Mouse (Mus musculus) kidney, postnatal 36 days (tissue): ENCODE results near the gene Erf.

Source experiments
- DNase-seq, 2 experiments: peaks; one replicate each; pipeline ENCODE4 v3.0.0; 2021 to 2022; ENCODE audit warnings: mixed read lengths in 2 of 2

Gene Erf

DNA sequence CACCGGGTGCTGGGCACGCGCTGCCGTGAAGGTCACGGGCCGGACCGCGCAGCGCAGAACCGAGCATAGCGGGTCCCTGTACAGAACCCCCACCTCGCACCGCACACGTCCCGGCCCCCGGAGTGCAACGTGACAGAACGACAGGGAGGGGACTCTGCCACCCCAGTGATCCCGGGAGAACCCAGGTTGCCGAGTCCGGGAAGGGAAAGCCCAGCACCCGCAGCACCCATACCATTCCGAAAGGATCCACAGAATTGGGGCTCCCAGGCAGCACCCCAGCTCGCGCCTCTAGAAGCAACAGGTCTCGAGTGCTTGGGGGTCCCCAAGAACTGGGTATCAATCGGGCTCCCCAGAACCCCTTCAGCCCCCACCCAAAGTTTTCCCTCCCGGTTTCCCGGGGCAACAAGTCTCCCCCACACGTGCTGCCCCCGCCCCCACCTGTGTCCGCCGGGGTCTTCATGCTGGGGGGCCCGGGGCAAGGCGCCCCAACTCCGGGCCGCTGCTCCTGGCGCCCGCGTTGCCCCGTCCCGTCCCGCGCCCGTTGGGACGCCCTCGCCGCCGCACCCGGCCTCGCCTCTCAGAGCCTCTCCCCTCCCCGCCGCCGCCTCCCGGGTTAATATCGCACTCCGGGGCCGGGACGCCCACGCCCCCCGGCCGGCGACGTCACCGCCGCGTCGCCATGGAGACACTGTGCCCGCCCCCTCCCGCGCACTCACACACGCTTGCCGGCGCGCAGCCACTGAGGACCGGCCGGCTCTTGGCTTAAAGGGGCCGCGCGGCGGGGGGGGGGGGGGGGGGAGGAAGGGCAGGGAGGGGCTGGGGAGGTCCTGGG lies at the start of gene Erf:
Gene Erf, minus strand, starts transcription at position 621 of the 832 bp plus-strand sequence.
- peak; percentile 96 to 97 for DNase-seq

DNA sequence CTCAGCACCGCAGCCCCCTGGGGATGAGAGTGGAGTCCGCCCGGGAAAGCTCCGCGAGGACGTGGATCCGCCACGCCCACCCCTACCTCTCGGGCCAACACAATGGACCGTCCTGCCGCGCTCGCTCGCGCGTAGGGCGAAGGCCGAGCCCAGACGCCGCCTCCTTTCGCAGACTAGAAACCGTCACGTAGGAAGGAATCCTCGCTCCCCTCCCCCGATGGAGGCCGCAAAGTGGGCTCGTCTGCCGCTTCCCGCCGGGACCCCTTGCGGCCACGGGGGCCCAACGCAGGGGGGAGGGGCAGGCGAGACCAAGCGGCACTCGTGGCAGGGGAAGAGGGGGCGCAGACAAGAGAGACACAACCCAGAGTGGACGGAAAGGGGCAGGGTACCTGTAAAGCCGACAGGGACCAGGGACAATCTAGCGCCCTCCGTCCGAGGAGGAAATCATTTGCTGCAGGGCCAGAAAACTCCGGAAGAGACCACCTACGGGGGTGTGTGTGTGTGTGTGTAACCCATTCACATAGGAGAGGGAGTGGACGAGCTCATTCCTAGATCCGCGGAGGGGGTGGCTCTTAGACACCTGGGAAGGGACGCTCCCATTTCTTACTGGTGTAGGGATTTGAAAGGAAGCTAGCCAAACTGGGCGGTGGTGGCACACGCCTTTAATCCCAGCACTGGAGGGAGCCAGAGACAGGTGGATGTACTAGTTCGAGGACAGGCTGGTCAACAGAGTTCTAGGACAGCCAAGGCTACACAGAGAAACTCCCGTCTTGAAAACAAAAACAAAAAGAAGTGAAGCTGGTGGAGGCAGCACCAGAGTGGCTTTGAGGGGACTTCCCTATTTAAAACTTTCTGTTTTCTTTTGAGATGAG lies 47.1 kb upstream of the Erf start, which contains the start of gene Pafah1b3:
Gene Pafah1b3, minus strand, starts transcription at position 533 of the 872 bp plus-strand sequence.
- peak; percentile 85 to 88 for DNase-seq

DNA sequence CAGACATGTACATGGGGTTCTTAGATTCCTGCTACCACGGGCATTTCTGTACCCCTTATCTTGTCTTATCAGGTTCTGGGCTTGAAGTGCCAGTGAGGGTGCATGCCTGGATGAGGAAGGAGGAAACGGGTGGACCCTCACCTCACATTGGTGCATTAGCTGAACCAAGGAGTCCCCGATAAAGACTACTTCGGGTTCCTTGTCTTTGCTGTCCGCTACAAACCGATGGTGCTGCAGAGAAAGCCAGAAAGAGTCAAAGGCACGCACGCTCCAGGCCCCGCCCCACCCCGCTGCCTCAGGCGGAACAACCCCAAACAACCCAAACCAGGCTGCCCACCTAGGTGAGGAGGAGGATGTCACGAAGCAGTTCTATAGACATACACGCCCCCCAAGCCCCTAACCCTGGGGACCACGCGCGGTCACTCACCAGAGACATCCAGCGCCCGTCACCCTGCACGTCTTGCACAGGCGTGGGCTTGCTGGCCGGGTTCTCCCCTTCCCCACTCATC lies 46.4 kb upstream of the Erf start:
- peak in 1 of 2 experiments; percentile 56 for DNase-seq

DNA sequence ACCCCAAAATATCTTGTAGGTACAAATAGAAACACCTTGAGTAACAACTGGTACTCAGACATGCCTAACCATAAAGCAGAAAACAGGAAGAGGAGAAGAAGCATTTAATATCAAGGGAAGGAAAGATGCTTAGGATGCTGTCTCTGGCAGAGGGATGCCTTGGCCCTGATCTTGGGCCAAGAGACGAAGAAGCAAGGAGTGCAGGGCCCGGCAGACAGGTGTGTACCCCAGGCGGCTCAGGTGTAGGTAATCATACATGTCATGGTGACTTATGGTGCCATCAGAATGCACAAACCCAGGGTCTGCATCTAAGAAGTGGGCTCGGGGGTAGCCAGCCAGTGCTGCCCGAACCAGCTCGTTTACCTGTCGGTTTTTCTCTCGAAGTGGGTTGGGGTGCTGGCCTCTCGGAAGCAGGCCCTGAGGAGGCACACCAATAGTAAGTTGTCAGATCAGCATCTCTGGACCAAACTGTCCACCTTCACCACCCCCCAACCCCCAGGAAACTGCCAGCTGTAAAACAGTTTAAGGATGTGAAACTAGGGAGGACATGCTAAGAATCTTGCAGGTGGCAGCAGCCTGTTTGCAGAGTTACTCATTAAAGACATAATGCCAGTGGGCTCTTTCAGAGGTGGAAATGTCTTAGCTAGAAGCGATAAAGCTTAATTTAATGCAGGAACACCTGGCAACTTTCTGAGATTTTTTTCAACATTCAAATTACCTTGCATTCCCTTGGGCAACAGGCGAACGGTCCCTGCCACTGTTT lies 44.6 kb upstream of the Erf start:
- no peak for DNase-seq

DNA sequence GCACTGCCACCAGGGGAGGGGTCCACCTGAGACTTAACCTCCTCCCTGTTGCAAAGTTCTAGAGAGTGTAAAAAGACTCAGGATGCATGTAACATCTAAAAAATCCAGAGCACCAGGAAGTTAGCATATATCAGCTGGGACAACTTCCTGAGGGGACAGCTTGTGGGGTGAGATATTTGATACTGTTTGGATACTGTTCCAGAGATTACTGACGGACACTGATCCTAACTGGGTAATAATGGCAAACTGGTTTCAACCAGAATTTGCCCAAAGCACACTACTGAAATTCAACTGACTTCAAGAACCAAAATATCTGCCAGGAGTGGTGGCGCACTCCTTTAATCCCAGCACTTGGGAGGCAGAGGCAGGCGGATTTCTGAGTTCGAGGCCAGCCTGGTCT lies 43.9 kb upstream of the Erf start:
- no peak for DNase-seq

DNA sequence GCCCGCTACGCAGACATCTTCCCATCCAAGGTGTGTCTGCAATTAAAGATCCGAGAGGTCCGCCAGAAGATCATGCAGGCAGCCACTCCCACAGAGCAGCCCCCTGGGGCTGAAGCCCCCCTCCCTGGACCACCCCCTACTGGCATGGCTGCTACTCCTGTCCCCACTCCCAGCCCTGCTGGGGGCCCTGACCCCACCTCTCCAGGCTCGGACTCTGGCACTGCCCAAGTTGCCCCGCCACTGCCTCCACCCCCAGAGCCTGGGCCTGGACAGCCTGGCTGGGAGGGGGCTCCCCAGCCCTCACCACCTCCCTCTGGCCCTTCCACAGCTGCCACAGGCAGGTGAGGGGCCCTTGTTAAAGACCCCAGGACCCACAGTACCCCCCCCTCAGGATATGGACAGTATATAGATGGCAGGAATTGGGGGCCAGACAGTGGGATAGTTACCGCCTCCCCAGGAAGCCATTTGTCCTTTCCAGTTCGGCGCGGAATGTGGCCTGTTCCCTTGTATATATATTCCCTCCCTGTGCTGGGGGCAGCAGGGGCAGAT lies 42.7 kb upstream of the Erf start:
- DNase-seq, result no peak

DNA sequence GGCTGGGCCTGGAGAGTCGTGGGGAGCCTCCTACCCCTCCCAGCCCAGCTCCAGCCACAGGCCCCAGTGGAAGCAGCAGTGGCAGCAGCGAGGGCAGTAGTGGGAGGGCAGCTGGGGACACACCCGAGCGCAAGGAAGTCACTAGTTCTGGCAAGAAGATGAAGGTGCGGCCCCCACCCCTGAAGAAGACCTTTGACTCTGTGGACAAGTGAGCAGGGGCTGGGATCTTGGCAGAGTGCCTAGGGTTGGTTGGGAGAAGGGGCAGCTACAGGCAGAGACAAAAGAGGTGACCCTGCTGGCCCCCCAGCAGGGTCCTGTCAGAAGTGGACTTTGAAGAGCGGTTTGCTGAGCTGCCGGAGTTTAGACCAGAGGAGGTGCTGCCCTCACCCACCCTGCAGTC lies 41.5 kb upstream of the Erf start:
- DNase-seq, result peak in 1 of 2 experiments; percentile 28

DNA sequence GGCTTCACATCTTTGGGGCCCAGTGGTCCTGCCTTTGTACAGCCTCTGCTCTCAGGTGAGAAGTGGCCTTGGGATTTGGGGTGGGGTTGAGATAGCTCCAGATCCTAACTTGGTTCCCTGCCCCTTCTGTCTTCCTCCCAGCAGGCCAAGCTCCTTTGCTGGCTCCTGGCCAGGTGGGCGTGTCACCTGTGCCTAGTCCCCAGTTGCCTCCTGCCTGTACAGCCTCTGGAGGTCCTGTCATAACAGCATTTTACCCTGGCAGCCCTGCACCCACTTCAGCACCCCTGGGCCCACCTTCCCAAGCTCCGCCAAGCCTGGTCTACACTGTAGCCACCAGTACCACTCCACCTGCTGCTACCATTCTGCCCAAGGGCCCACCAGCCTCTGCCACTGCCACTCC lies 40.4 kb upstream of the Erf start:
- peak; percentile 73 to 89 for DNase-seq

DNA sequence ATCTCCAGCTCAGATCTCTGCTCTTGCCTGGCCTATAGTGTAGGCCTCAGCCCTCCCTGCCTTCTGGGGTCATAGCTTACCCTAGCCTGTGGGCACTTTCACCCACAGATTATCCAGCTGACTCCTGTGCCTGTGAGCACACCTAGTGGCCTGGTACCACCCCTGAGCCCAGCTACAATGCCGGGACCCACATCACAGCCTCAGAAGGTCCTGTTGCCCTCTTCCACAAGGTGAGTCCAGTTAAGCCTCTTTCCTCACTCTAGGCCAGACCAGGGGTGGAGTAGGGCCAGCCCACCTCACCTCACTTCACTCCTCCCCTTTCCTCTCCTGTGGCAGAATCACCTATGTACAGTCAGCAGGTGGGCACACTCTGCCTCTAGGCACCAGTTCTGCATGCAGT lies 39.9 kb upstream of the Erf start:
- DNase-seq, result no peak

DNA sequence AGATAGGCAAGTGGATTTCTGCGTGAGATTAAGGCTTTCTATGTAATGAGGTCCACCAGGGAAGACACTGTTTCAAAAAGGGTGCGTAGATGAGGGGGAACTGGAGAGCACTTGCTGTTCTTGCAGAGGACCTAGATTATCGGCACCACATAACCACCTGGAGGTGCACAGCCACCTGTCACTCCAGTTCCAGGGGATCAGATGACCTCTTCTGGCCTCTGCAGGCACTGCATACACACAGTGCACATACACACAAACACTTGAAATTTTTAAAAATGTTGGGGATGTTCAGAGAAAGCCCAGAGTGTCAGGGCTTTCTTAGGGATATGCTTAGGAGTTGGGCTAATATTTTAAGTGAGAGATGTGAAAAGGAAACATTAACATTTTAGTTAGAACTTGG lies 39.4 kb upstream of the Erf start:
- DNase-seq, result no peak

DNA sequence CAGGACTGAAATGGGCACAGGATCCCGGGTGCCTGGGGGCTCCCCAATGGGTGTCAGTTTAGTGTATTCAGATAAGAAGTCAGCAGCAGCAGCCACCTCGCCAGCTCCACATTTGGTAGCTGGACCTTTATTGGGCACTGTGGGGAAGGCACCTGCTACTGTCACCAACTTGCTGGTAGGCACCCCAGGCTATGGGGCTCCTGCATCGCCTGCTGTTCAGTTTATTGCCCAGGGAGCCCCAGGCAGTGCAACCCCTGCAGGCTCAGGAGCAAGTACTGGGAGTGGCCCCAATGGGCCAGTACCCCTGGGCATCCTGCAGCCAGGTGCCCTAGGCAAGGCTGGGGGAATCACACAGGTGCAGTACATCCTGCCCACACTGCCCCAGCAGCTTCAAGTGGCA lies 38.2 kb upstream of the Erf start:
- DNase-seq, result no peak

DNA sequence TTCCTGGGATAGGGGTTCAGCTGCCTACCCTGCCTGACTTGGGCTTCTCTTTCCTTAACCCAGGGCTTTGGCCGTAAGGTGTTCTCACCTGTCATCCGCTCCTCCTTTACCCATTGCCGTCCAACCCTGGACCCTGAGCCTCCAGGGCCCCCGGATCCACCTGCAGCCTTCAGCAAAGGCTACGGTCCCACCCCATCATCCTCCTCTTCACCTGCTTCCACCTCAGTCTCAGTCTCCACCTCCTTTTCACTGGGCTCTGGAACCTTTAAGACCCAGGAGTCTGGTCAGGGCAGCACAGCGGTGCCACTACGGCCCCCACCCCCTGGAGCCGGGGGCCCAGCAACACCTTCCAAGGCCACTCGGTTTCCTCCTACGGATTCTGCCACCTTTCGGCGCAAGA lies 37.5 kb upstream of the Erf start:
- no peak for DNase-seq

DNA sequence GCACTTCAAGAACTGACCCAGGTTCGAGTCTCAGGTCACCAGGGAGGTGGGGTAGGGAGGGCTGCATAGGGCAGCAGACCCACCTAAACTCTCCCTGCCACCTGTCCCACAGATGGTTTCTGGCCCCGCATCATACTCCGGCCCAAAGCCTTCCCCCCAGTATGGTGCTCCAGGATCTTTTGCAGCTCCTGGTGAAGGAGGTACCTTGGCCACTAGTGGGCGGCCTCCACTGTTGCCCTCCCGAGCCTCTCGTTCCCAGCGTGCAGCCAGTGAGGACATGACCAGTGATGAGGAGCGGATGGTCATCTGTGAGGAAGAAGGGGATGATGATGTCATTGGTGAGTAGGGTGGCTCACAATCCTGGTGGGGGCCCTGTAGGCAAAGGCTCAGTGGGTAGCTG lies 36.4 kb upstream of the Erf start:
- DNase-seq, result no peak

DNA sequence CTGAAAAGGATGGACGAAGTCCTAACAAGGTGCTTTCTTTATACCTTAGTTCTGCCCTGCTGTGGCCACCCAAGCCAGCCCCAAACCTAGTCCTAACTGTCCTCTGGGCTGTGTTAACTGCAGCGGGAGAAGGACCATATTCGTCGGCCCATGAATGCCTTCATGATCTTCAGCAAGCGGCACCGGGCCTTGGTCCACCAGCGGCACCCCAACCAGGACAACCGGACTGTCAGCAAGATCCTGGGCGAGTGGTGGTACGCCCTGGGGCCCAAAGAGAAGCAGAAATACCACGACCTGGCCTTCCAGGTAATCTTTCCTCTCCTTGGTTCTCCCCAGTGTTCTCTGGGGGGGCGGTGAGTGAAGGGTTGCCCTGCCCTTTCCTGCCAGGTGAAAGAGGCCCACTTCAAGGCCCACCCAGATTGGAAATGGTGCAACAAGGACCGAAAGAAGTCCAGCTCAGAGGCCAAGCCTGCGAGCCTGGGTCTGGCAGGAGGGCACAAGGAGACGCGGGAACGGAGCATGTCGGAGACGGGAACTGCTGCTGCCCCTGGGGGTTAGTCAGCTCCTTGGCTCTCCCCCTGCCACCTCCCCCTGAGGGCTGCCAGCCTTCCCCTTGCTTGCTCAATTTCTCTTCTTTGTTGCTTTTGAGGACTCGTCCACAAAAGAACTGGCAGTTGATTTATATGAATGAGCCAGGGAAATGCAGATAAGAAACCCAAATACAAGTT lies 35.1 kb upstream of the Erf start:
- no peak for DNase-seq

DNA sequence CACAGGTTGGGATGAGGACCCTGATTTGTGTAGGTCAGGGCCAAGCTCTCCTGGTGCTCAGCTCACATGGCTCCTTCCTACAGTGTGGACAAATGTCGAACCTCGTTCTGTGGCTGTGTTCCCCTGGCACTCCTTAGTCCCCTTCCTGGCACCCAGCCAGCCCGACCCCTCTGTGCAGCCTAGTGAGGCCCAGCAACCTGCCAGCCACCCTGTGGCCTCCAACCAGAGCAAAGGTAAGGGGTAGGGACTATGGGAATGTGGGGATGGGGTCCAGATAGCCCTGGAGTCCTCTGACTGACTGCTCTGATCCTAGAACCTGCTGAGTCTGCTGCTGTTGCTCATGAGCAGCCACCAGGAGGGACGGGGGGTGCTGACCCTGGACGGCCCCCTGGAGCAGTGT lies 34.2 kb upstream of the Erf start:
- DNase-seq, result no peak

DNA sequence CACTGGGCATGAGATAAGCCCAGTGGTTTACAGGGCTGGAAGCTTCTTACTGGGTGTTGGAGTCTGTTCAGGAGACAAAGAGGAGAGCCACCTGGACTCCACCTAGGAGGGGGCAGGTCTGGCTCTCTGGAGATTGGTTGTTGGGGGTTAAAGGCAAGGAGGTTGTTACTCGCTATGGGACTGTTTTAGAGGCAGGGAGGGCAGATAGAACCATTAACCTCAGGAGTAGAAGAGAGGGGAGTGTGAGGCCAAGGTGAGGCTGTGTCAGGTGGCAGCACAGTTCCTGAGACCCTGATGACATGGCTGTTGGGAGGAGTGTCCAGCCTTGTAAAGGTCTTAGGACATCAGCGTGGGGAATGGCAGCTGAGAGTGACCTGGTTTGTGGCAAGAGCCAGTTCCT lies 33.6 kb upstream of the Erf start:
- DNase-seq, result no peak

DNA sequence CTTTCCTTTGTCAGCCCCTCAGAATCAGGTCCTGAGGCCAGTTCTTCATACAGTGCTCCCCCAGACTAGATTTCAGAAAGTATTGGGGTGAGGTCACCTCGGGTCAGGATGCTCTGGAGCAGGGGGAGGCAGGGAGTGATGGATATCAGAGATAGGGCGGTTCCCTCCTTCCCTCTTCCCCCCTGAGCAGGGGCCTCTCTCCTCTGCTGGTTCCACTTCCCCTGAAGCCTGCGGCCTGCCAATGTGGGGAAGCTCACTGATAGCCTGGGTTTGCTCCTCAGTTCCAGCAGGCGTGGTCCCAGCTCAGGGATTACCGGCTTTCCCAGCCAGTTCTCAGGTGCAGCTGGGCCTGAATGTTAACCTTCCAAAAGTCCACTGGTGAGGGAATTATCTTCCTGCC lies 33.1 kb upstream of the Erf start:
- no peak for DNase-seq

DNA sequence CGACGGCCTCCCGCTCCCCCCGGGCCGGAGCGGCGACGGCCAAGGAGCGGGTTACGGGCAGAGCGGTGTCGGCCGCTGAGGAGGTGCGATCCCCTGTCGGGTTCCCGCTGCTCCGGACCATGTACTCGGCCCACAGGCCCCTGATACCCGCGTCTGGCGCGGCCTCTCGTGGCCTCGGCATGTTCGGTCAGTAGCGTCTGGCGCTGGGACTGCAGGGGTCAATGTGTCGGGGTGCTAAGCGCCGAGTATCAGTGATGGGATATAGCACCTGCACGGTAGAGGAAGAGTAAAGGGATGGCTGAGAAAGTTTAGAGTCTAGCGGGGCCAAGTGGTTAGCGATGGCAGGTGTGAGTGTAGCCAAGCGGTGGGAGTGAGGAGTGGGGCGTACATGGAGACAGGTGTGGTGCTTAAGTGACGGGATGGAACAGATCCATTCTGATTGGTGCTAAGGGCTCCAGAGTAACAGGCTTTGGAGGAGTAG lies 32.2 kb upstream of the Erf start:
- peak; percentile 48 to 66 for DNase-seq

DNA sequence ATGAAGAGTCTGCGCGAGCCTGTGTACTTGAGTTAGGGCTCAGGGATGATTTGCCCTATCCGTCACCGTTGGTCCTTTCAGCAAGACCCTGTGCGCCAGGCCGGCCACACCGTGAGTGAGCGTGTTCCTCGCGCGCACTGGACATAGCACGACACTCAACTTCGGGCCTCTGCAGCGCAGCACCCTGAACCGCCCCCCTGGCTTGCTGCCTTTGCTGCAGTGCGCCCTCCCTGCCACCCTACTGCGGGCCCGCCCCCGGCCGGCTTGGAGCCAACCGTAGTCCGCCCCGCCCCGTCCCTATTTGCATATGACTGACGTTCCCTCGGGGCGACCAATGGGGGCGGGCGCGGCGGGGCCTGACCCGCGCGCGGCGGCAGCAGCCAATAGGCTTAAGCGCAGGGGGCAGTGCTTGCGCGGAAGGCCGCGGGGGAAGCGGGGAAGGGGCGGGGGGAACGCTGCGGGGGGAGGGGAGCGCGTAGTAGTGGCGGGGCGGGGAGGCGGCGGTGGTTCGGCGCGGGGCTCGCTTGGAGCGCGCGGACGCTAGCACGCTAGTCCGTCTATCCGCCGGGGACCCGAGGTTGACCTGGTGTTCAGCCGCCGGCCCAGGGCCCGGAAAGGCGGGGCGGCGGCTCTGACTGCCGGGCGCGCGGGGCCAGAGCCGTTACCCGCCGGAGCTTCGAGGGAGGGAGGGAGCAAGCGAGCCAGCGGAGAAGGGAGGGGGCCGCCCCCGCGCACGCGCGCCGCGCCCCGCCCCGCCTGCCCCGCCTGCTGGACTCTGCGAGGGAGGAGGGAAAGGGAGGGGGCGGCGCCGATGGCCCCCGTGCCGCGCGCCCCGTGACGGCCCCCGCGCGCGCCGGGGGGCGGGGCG lies 31.4 kb upstream of the Erf start:
- DNase-seq, result peak; percentile 99

DNA sequence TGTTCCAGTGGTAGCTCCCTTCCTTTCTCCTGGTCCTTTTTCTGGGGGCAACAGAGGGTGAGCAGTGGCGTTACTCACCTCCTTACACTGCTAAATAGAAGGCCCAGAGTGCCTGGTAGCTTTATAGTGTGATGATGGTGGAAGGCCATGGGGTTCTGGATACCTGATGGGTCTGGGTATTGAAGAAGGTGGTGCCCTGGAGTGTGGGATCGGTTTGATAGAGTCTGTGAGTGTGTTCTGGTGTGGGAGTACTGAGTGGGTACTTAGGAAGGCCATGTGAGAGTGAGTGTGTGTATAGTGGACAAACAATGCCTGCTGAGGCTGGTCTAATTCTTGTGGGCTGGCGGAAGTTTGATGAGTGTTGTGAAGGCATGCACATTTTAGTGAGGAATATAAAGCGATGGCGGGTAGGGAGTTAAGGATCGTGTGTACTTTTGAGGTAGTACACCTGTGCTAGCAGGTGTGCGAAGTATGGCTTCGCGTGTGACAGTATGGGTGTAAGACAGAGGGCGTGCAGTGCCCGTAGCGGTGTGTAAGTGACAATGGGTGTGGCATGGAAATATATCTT lies 30.7 kb upstream of the Erf start:
- DNase-seq, result no peak
